In genomic region chrX:157454430-157454829, GRCm38 (mm10) we compare ENCODE assay signal across 9 mouse cellular contexts. TPM values are rescaled to one million over a fixed set of nuclear protein-coding genes. Genes with fewer than 3 reads are reported as not detected.
DNase-seq lines count a peak whose midpoint lies in the region; ATAC-seq and TF ChIP-seq lines count a peak whose summit lies in the region.
"Had no signal": no experiment of that assay in that cellular context is flagged by ENCODE, and none has a peak within 500 bp of the region (broad histone marks: within the 10 kb centered on the region; RNA-seq: fewer than 3 reads in every experiment).

No protein-coding gene starts in this region.

- H3K4me3 ChIP-seq in intestine, embryonic 14.5 days (ENCODE audit: low read depth, low read length) = no peak overlapping the region
- H3K4me3 ChIP-seq in intestine, embryonic 16.5 days (ENCODE audit: low read length) = no peak overlapping the region
- no peak overlapping the region for H3K4me3 ChIP-seq in ES-E14 (ENCODE audit: insufficient read depth in 1 of 2, low read depth in 1 of 2, low read length in 2 of 2, poor library complexity in 1 of 2, severe bottlenecking in 1 of 2)
- H3K4me3 ChIP-seq: embryonic facial prominence, embryonic 15.5 days had no signal

- intact Hi-C loops in gastrocnemius, postnatal 36 days (cut with DNase I) = loop anchor here (10.0 kb wide), 1 partner anchor 140 kb away; no protein-coding TSS in a partner anchor
- intact Hi-C loops in left cerebral cortex, postnatal 25 days (cut with DNase I) = loop anchor here (10.0 kb wide), 1 partner anchor 1810 kb away; no protein-coding TSS in a partner anchor

- no peak overlapping the region for H3K4me2 ChIP-seq in intestine, embryonic 14.5 days (ENCODE audit: low read length)
- no peak overlapping the region for H3K4me2 ChIP-seq in intestine, embryonic 16.5 days (ENCODE audit: low read depth, low read length)
- H3K4me2 ChIP-seq: embryonic facial prominence, embryonic 15.5 days had no signal

- H3K27me3 ChIP-seq in intestine, embryonic 14.5 days (replicated peaks; ENCODE audit: control insufficient read depth, insufficient read depth, low read length) = no peaks in the 10 kb centered on the region
- no peaks in the 10 kb centered on the region for H3K27me3 ChIP-seq in intestine, embryonic 16.5 days (replicated peaks; ENCODE audit: control insufficient read depth, insufficient read depth, low read length)
- H3K27me3 ChIP-seq: embryonic facial prominence, embryonic 15.5 days had no signal

- in situ Hi-C loops in ES-E14 (cut with MboI; ENCODE audit: low sequenced_read_pairs in 2 of 2, unreplicated experiment in 2 of 2) = no loop called here

- DNase-seq in intestine, embryonic 14.5 days (ENCODE audit: low spot score) = peak; percentile 79
- DNase-seq in ES-E14 (ENCODE audit: low read depth, low spot score) = peak; percentile 30
- DNase-seq in cerebellum, adult 8-10 months = peak; percentile 63
- peak; percentile 23 to 29 for DNase-seq in gastrocnemius, postnatal 36 days
- DNase-seq in left cerebral cortex, postnatal 25 days (ENCODE audit: low spot score in 2 of 2) = peak; percentile 33 to 47
- peak; percentile 9 to 24 for DNase-seq in urinary bladder, postnatal 36 days (ENCODE audit: low spot score in 2 of 2)

- no peaks in the 10 kb centered on the region; the same call in 1 of the 2 replicates for H3K36me3 ChIP-seq in intestine, embryonic 14.5 days (ENCODE audit: control insufficient read depth, insufficient read depth, low read length)
- H3K36me3 ChIP-seq in intestine, embryonic 16.5 days (ENCODE audit: control insufficient read depth, insufficient read depth, low read length) = no peaks in the 10 kb centered on the region
- no peaks in the 10 kb centered on the region; the same call in 1 of the 2 replicates for H3K36me3 ChIP-seq in ES-E14 (ENCODE audit: control insufficient read depth, insufficient read depth, low read length, poor library complexity, severe bottlenecking)
- H3K36me3 ChIP-seq: embryonic facial prominence, embryonic 15.5 days had no signal

- no peak for ATAC-seq in intestine, embryonic 14.5 days (replicated peaks; ENCODE audit: low FRiP score, low TSS enrichment, low read depth)
- ATAC-seq in intestine, embryonic 16.5 days = no peak
- peak; percentile 51; the same call in 1 of the 2 replicates for ATAC-seq in neutrophil, adult 5-6 weeks (ENCODE audit: extremely low read depth, insufficient number of reproducible peaks, low FRiP score, poor library complexity, severe bottlenecking)

- H3K27ac ChIP-seq in intestine, embryonic 14.5 days (ENCODE audit: low read depth) = no peak overlapping the region
- no peak overlapping the region for H3K27ac ChIP-seq in intestine, embryonic 16.5 days (ENCODE audit: low read length)
- H3K27ac ChIP-seq in ES-E14 (ENCODE audit: insufficient read depth, low read depth, low read length, poor library complexity, severe bottlenecking) = no peak overlapping the region
- H3K27ac ChIP-seq: embryonic facial prominence, embryonic 15.5 days had no signal

- H3K9ac ChIP-seq in intestine, embryonic 14.5 days (ENCODE audit: low read length) = no peak overlapping the region
- H3K9ac ChIP-seq in intestine, embryonic 16.5 days (ENCODE audit: low read depth, low read length) = no peak overlapping the region
- no peak overlapping the region for H3K9ac ChIP-seq in ES-E14 (ENCODE audit: insufficient read depth, low read depth, low read length, poor library complexity, severe bottlenecking)
- H3K9ac ChIP-seq: embryonic facial prominence, embryonic 15.5 days had no signal

- WGBS in intestine, embryonic 14.5 days = 74% methylated on average over 1 of the region's 1 CpGs
- WGBS in intestine, embryonic 16.5 days = 57% methylated on average over 1 of the region's 1 CpGs

- H3K9me3 ChIP-seq in intestine, embryonic 14.5 days (ENCODE audit: control insufficient read depth, low read length) = no peaks in the 10 kb centered on the region
- H3K9me3 ChIP-seq in intestine, embryonic 16.5 days (ENCODE audit: control insufficient read depth, low read length) = no peaks in the 10 kb centered on the region
- no peaks in the 10 kb centered on the region for H3K9me3 ChIP-seq in ES-E14 (ENCODE audit: control insufficient read depth, insufficient read depth, low read depth, low read length)
- H3K9me3 ChIP-seq: embryonic facial prominence, embryonic 15.5 days had no signal

- H3K4me1 ChIP-seq in intestine, embryonic 14.5 days (replicated peaks; ENCODE audit: control insufficient read depth, insufficient read depth, low read length) = no peaks in the 10 kb centered on the region
- H3K4me1 ChIP-seq in intestine, embryonic 16.5 days (ENCODE audit: control insufficient read depth, insufficient read depth, low read length) = no peaks in the 10 kb centered on the region
- H3K4me1 ChIP-seq in ES-E14 (ENCODE audit: control insufficient read depth in 2 of 2, insufficient read depth in 2 of 2, low read length in 2 of 2, poor library complexity in 1 of 2) = no peaks in the 10 kb centered on the region
- H3K4me1 ChIP-seq: embryonic facial prominence, embryonic 15.5 days had no signal

TF ChIP-seq in ES-E14, 5 proteins besides CTCF, POLR2A, EP300 and RAD21:
- TF ChIP-seq ZC3H11A (IDR thresholded peaks at IDR 0.05; ENCODE audit: borderline replicate concordance, low read depth, low read length) (0 out of 2 replicates have a peak, but pooled peaks have one; percentile 59), CHD2 (IDR thresholded peaks at IDR 0.05; ENCODE audit: low read depth, low read length) (no peak), MAFK (IDR thresholded peaks at IDR 0.05; ENCODE audit: insufficient read depth, low read depth, low read length) (peak; percentile 46; the same call in 1 of the 2 replicates)

RNA-seq across cellular contexts. Expression of gene Sms, which starts 37.7 kb away (rescaled TPM):
- polyA plus RNA-seq in intestine, embryonic 14.5 days (2014; fragmentation: Nextera tagmentation; extraction: Ambion mirVana) = 56.6 and 59.7 TPM in 2 replicates
- 27.1 and 33.1 TPM in 2 replicates for polyA plus RNA-seq in intestine, embryonic 16.5 days (2015; fragmentation: Nextera tagmentation; extraction: Ambion mirVana)
- total RNA-seq in ES-E14 (2012; rRNA removed) = 82.0 and 90.8 TPM in 2 replicates
- 10 to 100 TPM; 50.7 to 61.0 TPM for total RNA-seq in gastrocnemius, postnatal 36 days (2021)
- 10 to 100 TPM; 65.5 to 78.4 TPM for total RNA-seq in left cerebral cortex, postnatal 25 days (2021)
- 76.1 and 76.4 TPM in 2 replicates for total RNA-seq in neutrophil, adult 5-6 weeks (2017)

RNA-seq across cellular contexts. Expression of gene Phex, which starts 39.3 kb away (rescaled TPM):
- polyA plus RNA-seq in intestine, embryonic 14.5 days (2014; fragmentation: Nextera tagmentation; extraction: Ambion mirVana) = 0.08 and 0.22 TPM in 2 replicates
- 0.07 TPM in 1 of 2 replicates, not detected in the other for polyA plus RNA-seq in intestine, embryonic 16.5 days (2015; fragmentation: Nextera tagmentation; extraction: Ambion mirVana)
- total RNA-seq in ES-E14 (2012; rRNA removed) = 0.36 and 1.1 TPM in 2 replicates
- total RNA-seq in gastrocnemius, postnatal 36 days (2021) = under 1 TPM; 0.13 to 0.54 TPM
- under 1 TPM; 0.60 to 0.62 TPM for total RNA-seq in left cerebral cortex, postnatal 25 days (2021)
- total RNA-seq in neutrophil, adult 5-6 weeks (2017) = 0.49 and 0.58 TPM in 2 replicates

Comparison
In these comparisons a context has a peak if more than half of its experiments do, and no peak if none do; other contexts are left out.
1. DNase-seq: peak in every context shown above with its lines; median percentile 79 in intestine, embryonic 14.5 days; 63 in cerebellum, adult 8-10 months; 40 in left cerebral cortex, postnatal 25 days; 30 in ES-E14; 26 in gastrocnemius, postnatal 36 days; 16 in urinary bladder, postnatal 36 days.